Mouse (Mus musculus): ENCODE data around the gene Cpne9.
"Not testable (repeated sequence)": the region's sequence is repeated elsewhere in the genome, so short reads cannot be mapped to it uniquely, and the experiment has no call there.

Cpne9 gene

DNA sequence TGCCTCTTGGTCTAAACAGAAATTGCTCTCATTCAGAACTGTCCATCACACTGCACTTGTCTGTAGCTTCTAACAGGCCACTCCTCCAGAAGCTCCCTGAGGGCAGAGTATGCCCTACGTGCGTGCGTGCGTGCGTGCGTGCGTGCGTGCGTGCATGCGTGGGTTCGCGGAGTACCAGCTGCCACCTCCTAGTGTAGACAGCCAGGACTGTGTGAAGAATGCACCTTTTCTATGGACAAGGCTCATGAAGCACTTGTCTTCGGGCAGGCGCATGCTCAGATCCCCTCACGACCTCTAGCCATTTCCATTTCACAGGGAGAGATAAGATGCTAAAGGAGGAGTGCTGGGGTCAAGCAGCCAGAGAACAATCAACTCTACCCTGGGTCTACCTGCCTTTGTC lies 7.2 kb downstream of the Cpne9 start:
- DNase-seq (ENCODE audit: low read depth, low spot score) = no peak

DNA sequence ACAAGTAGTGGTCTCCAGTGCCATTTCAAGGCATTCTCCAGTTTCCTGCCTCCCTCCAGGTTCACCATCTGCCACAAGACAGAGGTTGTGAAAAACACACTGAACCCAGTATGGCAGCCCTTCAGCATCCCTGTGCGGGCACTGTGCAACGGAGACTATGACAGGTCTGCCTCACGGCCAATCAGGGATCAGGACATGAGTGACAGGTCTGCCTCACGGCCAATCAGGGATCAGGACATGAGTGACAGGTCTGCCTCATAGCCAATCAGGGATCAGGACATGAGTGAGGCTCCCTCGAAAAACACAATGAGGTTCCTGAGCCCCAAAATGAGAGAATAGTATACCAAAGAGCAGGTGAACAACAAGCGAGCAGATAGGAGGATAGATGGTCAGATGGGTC lies 8.2 kb downstream of the Cpne9 start:
- no peak for DNase-seq (ENCODE audit: low read depth, low spot score)

DNA sequence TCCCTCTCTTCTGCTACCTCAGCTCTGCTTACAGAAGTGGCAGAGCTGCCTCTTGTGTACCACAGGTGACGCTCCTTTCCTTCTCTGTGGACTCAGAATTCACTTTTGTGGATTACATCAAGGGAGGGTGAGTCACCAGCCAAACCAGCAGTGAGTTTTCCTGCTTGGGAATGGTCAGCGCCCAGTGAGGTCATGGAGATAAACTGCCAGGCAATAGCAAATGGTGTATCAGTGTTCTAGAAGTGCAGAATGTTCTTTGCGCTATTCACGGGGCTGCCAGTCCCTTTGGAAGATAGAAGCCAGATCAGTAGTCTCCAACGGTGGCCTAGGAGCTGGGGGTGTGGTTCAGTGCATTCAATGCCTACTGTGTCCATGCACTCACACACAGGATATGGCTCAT lies 10.8 kb downstream of the Cpne9 start:
- no peak for DNase-seq (ENCODE audit: low read depth, low spot score)

DNA sequence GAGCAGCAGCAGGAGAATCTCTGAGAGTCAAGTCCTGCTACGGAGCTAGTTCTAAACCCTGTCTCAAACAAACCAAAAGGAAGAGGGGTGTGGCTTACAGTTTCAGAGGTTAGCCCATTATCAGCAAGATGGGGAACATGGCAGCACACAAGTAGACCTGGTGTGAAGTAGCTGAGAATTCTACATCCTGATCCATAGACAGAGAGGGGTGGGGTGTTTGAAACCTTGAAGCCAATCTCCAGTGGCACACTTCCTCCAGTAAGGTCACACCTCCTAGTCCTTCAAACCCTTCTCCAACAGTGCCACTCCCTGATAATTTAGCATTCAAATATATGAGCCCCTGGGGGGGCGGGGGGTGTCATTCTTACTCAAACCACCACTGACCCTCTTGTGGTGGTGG lies 13.9 kb downstream of the Cpne9 start:
- no peak for DNase-seq (ENCODE audit: low read depth, low spot score)

DNA sequence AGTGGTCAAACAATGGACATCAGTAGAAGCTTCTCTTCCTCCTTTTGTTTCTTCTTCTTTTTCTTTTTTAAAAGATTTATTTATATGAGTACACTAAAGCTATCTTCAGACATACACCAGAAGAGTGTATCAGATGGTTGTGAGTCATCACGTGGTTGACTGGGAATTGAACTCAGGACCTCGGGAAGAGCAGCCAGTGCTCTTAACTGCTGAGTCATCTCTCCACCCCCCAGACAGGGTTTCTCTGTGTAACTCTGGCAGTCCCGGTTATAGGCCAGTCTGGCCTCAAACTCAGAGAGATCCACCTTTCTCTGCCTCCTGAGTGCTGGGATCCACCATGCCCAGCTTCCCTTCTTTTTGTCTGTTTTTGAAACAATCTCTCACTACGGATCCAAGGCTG lies 14.5 kb downstream of the Cpne9 start:
- DNase-seq (ENCODE audit: low read depth, low spot score) = no peak

DNA sequence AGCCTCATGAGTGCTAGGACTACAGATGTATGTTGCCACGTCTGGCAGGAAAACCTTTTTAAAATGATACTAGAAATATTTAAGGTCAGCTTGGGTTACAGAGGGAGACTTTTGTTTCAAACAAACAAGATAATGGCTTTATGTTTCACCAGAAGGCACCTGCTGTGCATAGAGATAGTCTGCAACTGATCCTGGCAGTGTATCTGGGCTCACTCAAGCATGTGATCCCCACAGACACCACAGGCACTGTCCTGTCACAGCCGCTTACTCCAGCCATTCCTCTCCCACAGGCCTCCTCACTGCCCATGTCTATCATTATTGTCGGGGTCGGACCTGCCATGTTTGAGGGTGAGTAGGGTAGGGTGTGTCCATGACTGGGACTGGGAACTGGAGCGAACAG lies 19.2 kb downstream of the Cpne9 start:
- DNase-seq (ENCODE audit: low read depth, low spot score) = no peak

DNA sequence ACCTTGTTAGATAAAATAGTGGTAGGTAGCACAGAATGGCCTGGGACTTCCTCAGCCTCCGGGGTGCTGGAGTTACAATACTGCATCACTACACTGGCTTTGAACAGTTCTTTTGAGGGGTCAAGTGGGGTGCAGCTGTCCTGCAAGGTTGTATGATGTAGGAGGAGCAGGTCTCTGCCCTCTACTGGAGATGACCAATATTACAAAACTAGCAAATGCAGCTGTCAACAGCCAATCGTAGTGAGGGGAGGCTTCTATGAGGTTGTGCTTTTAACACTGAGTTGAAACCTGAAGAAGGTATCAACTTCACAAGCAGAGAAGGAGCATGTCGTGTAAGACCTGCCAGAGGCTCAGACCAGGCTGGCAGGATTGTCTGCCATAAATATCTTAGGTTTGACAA lies 20.2 kb downstream of the Cpne9 start:
- DNase-seq (ENCODE audit: low read depth, low spot score) = peak; percentile 57

DNA sequence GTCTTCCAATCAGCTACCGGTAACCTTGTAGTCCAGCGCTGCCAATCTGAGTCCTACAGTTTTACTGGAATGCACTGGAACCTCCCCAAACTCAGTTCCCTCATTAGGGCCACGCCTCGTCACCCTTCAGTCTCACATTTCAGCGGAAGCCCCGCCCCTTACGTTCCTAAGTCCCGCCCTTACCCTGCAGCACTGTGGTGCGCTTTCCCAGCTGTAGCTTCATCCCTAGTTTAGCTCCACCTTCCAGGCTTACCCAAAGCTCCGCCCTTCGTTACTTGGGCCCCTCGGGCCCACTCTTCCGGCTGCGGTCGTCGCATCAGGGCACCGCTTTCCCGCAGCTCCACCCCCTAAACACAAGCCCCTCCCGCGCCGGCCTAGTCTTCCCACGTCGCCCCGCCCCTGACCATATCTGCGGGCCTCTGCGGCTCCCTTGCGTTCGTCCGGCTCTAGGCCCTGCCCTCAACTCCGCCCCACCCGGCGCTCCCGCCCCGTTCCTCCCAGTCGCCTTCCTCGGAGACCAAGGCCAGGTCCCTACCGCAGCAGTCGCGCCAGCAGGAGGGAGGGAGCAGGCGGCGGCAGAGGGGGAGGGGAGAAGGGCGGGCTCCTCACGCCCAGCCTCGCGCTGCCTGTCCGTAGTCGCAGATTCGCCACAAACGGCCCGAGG lies 24.3 kb downstream of the Cpne9 start:
- DNase-seq (ENCODE audit: low read depth, low spot score) = peak; percentile 99

DNA sequence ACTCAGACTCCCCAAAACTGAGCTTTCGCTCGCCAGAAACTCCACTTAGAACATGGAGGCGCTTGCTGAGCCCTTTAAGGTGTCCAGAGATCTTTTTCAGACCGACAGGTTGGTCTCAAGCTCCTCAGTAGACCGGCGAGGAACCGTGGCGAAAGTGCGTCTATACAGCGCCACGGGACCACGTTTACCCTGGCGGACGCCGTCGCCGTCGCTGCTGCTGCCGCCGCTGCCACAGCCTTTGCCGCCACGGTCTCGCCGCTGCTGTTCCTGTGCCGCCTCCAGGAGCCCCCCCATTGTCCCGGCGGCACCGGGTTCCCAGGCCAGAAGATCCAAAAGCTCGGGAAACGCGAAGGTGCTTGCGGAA lies 24.9 kb downstream of the Cpne9 start, which contains the start of gene Brpf1:
Gene Brpf1, plus strand, starts transcription at position 152 of the 364 bp plus-strand sequence.
- DNase-seq (ENCODE audit: low read depth, low spot score) = no peak

DNA sequence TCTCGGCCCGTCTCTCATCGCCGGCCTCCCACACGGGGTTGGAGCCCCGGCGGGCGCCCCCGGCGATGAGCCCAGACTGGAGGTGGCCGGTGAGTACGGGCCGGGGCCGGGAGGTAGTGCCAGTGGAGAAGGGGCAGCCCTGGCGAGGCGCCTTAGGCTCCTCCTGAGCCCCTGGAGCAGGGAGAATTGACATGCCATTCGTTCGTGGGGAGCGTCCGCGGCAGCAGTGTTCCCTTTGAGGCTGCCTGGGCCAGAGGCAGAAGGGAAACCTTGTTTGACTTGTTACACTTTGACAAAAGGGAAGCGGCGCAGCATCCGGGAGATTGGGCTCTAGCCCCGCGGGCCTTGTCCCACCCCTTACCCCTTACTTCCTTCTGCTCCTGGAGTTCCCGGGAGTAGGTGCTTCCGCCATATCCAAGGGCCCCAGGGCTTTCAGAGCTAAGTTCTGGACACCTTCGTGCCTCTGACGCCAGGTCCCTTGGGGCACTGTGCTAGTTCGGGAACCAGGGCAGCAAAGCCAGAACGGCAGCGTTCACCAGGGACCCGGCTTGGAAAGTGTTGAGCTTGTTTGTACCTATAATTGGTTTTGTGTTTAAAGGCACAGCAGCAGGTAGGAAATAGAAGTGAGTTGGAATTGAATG lies 25.5 kb downstream of the Cpne9 start:
- peak; percentile 21 for DNase-seq (ENCODE audit: low read depth, low spot score)

DNA sequence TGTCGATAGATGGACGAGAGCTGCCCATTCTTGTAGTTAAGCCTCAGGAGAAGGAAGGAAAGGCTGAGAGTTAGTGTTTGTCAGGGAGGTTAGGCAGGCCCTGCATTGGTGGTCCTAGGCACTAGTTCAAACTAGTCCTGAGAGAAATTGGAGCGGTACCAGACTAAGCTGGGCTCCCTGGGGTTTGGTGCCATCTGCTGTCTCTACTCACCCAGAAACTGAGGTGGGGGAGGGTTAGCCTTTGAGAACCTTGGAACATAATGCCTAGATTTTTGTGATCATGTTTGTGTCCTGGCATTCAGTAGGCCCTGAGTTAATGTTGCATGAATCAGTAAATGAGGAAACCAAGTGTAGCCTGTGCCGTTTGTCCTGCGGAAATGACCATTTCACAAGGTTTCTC lies 26.0 kb downstream of the Cpne9 start:
- no peak for DNase-seq (ENCODE audit: low read depth, low spot score)

DNA sequence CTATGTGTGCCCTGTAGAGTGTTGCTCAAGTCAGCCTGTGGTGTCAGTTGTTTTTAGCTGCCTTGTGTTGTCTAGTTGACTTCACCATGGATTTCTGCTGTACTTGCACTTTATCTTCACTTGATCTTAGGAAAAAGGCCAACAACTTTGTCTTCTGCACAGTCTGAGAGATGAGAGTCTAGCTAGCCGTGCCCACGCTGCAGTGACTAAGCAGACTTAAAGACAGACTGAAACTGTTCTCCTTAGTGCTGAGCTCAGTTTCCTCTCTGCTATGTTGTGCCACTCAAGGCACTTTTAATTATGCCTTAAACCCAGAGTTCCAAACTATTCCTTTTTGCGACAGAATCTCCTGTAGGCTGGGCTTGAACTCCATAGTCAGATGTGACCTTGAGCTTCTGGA lies 33.9 kb downstream of the Cpne9 start:
- no peak for DNase-seq (ENCODE audit: low read depth, low spot score)

DNA sequence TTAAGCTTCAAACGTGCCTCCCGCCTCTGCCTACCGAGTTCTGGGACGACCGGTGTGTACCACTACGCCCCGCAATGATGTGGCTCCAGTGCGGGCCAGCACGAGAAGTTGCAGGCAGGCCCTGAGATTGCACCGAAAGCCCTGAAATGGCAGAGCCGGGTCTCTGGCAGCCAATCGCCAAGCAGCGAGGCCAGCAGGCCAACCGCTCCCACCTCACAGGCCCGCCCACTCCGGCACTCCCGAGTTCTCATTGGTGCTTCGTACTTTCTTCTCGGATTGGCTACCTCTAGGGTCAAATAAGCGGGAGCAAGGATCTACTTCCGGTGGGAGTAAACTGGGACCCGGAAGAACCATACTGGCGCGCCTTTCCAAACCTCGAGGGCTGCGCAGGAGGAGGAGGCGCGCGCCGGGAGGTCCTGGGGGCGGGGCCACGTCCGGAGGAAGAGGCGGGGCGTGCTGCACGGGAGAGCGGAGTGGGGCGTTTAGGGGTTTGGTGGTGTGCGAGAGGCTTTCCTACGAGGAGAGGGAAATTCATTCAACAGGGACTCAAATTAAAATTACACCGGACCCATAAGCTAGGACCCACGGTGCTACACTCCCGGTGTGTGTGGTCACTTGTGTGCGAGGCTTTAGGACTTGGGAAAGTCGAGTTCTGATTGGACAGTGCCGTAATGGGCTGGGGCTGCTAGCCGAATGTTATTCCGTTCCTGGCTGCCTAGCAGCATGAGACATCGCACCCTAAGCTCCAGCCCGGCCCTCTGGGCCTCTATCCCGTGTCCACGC lies 44.6 kb downstream of the Cpne9 start, which contains the start of gene Ogg1:
Gene Ogg1, plus strand, starts transcription at position 440 of the 783 bp plus-strand sequence.
- peak; percentile 98 for DNase-seq (ENCODE audit: low read depth, low spot score)

DNA sequence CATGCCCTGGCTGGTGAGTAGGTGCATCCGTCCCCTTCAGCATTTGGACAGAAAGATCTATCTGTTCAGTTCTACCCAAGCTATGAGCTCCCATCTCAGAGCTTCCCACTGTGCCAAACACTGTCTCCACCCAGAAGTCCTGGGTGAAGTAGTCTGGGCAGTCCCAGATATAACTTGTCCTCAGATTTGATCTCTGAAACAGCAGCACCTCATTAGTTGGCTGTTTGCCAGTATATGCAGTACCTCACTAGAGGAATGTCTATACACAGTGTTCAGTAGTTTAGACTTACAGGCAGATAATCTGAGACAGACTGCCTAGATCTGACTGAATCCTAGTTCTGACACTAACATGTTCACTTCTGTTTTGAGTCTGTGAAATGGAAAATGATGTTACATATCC lies 47.3 kb downstream of the Cpne9 start:
- DNase-seq (ENCODE audit: low read depth, low spot score) = no peak

DNA sequence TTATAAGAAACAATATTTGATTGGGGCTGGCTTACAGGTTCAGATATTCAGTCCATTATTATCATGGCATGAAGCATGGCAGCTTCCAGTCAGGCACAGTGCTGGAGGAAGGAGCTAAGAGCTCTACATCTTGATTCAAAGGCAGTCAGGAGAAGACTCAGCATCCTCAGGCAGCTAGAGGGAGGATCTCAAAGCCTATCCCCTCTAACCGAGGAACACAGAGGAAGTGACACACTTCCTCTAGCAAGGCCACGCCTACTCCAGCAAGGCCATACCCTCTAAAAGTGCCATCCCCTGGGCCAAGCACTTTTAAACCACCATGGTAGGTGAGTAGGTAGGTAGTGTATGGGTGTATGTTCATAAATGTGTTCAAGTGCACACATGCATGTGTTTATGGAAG lies 48.4 kb downstream of the Cpne9 start:
- DNase-seq (ENCODE audit: low read depth, low spot score) = no peak

DNA sequence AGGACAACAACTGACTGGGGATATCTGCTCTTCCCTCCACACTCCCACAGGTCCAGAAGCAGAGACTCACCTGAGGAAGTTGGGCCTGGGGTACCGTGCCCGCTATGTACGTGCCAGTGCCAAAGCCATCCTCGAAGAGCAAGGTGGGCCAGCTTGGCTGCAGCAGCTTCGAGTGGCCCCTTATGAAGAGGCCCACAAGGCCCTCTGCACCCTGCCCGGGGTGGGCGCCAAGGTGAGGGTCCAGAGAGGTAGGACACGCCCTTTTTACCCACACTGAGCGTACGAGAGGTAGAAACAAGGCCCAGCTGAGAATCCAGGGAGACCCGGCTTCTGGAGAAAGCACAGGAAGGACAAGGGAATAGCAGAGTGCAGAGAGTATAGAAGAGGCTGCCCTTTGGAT lies 49.6 kb downstream of the Cpne9 start:
- DNase-seq (ENCODE audit: low read depth, low spot score) = no peak

DNA sequence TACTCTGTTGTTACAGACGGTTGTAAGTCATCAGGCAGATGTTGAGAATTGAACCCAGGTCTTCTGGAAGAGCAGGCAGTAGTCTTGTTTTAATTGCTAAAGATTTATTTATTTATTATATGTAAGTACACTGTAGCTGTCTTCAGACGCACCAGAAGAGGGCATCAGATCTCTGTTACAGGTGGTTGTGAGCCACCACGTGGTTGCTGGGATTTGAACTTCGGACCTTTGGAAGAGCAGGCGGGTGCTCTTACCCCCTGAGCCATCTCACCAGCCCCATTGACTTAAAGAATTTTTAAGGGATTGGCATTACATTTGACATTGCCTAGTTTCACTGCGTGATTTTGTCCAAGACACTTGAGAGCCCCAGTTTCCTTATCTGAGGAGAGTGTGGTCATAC lies 50.6 kb downstream of the Cpne9 start:
- not testable (repeated sequence) for DNase-seq (ENCODE audit: low read depth, low spot score)

DNA sequence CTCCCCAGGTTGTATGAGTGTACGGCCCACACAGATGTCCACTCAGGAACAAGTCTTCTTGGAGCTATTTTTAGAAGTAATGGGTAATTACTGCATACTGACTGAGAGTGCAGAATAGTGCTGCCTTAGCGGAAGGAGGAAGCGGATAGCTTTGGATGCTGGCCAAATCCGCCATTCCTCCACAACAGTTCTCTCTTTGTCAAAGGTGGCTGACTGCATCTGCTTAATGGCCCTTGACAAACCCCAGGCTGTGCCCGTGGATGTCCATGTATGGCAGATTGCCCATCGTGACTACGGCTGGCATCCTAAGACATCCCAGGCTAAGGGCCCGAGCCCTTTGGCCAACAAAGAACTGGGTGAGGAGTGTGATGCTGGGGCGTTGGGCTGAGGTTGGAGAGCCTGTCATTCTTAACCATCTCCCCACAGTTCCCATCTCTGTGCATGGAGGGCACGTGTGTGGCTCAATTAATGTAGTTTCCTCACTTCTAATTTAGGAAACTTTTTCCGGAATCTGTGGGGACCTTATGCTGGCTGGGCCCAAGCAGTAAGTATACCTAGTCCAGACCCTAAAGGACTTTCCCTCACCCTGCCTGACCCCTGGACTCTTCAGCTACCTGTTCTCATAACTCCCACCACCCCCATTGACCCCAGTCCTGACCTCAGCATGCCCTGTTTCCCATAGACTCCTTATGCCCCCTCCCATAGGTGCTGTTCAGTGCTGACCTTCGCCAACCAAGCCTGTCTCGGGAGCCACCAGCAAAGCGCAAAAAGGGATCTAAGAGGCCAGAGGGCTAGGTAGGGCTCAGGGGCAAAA lies 51.2 kb downstream of the Cpne9 start:
- no peak for DNase-seq (ENCODE audit: low read depth, low spot score)

DNA sequence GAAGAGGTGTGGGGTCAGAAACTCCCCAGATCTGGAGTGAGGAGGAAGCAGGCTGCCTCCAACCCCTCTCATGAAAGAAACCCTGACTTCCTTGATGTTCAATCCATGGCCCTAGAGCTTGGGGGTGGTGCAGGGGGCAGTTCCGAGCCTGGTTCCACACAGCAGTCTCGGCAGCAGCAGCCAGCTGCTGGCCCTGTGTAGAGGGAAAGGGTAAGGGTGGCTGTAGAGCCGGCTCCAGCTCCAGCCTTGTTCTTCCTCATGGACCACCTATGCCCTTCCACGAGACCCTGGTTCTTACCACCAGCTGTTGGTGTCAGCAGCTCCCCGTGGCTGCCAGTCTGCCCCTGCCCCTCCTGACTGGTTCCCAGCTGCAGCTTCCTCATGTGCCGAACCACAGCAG lies 52.1 kb downstream of the Cpne9 start:
- DNase-seq (ENCODE audit: low read depth, low spot score) = no peak

DNA sequence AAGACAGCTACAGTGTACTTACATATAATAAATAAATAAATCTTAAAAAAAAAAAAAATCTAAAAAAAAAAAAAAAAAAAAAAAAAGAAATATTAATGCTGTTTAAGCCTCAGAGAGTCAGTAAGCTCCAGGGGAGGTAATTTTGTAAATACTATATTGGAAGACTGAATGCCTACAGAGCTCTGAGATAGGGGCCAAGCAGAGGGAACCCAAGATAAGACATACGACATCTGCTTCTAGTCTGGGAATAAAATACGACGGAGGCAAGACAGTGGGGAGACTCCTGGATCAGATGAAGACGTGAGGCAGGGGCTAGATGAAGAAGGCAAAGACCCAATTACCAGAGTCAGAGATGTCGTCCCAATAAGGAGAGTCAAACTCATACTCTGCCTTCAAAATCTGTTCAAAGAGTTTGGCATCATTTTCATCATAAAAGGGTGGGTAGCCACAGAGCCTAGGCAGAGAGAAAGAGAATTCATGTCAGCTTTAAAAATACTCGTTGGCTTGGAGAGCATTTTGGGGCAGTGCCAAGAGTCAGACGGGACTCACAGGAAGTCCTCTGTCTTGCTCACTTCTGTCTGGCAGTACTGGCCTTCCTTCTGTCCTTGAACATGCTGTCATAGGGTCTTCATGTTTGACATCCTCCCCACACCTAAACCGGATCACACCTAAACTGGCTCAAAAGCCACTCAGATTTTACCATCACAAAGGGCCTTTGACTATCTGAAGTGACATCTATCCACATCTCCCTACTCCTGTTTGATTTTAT lies 54.9 kb downstream of the Cpne9 start:
- no peak for DNase-seq (ENCODE audit: low read depth, low spot score)

DNA sequence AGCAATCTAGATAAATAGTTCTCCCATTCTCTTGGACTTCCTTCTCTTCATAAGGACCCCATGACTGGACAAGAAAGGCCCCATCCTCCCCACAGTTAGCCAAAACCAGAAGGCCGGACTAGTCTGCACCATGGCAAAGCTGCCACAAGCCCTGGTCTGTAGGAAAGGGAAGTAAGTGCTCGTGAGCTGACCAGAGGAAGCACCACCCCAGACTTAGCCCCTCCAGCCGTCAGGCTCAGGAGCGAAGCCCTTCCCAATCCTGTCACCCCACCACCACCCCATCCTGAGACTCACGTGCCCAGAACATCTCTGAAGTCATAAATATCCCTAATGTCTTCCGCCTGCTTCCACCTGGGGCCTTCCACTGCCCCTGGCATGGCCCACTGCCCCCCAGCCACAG lies 59.5 kb downstream of the Cpne9 start:
- DNase-seq (ENCODE audit: low read depth, low spot score) = no peak

Measured in forelimb bud, embryonic 11.5 days (tissue).